In genomic region chr11:109653201-109653600, GRCm38 (mm10) we compare ENCODE assay signal across 8 mouse cellular contexts. TPM values are rescaled to one million over a fixed set of nuclear protein-coding genes. Genes with fewer than 3 reads are reported as not detected.
A peak's percentile ranks its signal among the peaks of the same experiment; 100 is the strongest.
DNase-seq lines count a peak whose midpoint lies in the region; ATAC-seq and TF ChIP-seq lines count a peak whose summit lies in the region.

No protein-coding gene starts in this region.

- peaks cover 25% of the 10 kb centered on the region for H3K4me1 ChIP-seq in heart, adult 2 months (ENCODE audit: control insufficient read depth, insufficient read depth, low read length)
- peaks cover 74% of the 10 kb centered on the region for H3K4me1 ChIP-seq in megakaryocyte, embryonic 14.5 days
- H3K4me1 ChIP-seq in liver, embryonic 13.5 days (replicated peaks): peaks cover 77% of the 10 kb centered on the region

- TF ChIP-seq EP300 in heart, adult 2 months (IDR thresholded peaks at IDR 0.05; ENCODE audit: insufficient read depth, low read depth, low read length): 0 out of 2 replicates have a peak, but pooled peaks have one; percentile 16

- intact Hi-C loops in heart, adult 2 months (cut with DNase I): loop anchor here (2.0 to 5.0 kb wide), 2 partner anchors 14 to 41 kb away; partner anchors contain the start of gene Wipi1

- peaks cover 40% of the 10 kb centered on the region for H3K36me3 ChIP-seq in heart, adult 2 months (ENCODE audit: control insufficient read depth, insufficient read depth, low read length)
- H3K36me3 ChIP-seq in megakaryocyte, embryonic 14.5 days (replicated peaks; ENCODE audit: low read length): peaks cover 53% of the 10 kb centered on the region
- H3K36me3 ChIP-seq in liver, embryonic 13.5 days: peaks cover 43% of the 10 kb centered on the region

- H3K27ac ChIP-seq in heart, adult 2 months: peak overlapping the region; percentile 99
- no peak overlapping the region for H3K27ac ChIP-seq in liver, embryonic 13.5 days

- DNase-seq in heart, adult 2 months: no peak
- DNase-seq in heart, adult 9 months (ENCODE audit: low spot score in 2 of 2): no peak
- DNase-seq in liver, embryonic 13.5 days: no peak
- no peak for DNase-seq in c-Kit-positive CD71-positive TER-119-positive erythroid progenitor cells, embryonic 14.5 days (ENCODE audit: low spot score)
- DNase-seq in cerebellum, adult 18-20 months: no peak
- no peak for DNase-seq in layer of hippocampus, postnatal 10 days (ENCODE audit: low spot score in 2 of 2)

- no peak for ATAC-seq in megakaryocyte, adult 5-6 weeks (ENCODE audit: poor library complexity, severe bottlenecking)
- ATAC-seq in liver, embryonic 13.5 days (ENCODE audit: low read depth): no peak

- TF ChIP-seq CTCF in heart, adult 2 months (IDR thresholded peaks at IDR 0.05): no peak

- H3K4me3 ChIP-seq in heart, adult 2 months: peak overlapping the region; percentile 90
- peak overlapping the region; percentile 98 for H3K4me3 ChIP-seq in megakaryocyte, embryonic 14.5 days (replicated peaks)
- no peak overlapping the region for H3K4me3 ChIP-seq in liver, embryonic 13.5 days (replicated peaks)

- peak overlapping the region; percentile 94 for H3K4me2 ChIP-seq in liver, embryonic 13.5 days

- H3K79me2 ChIP-seq in heart, adult 2 months (replicated peaks; ENCODE audit: control insufficient read depth, insufficient read depth, low read length): peaks cover 8% of the 10 kb centered on the region

- H3K9me3 ChIP-seq in megakaryocyte, embryonic 14.5 days: no peaks in the 10 kb centered on the region
- no peaks in the 10 kb centered on the region for H3K9me3 ChIP-seq in liver, embryonic 13.5 days (replicated peaks)

- no peaks in the 10 kb centered on the region for H3K27me3 ChIP-seq in heart, adult 2 months (ENCODE audit: control insufficient read depth, insufficient read depth, low read length)
- no peaks in the 10 kb centered on the region for H3K27me3 ChIP-seq in megakaryocyte, embryonic 14.5 days (replicated peaks)
- peaks cover 11% of the 10 kb centered on the region for H3K27me3 ChIP-seq in liver, embryonic 13.5 days

- H3K9ac ChIP-seq in heart, adult 2 months (ENCODE audit: low read depth, low read length): peak overlapping the region; percentile 37; the same call in 1 of the 2 replicates
- H3K9ac ChIP-seq in liver, embryonic 13.5 days: peak overlapping the region; percentile 94; the same call in 1 of the 2 replicates

- WGBS in heart, adult 2 months: 19% methylated on average over 8 of the region's 8 CpGs
- 71% methylated on average over 8 of the region's 8 CpGs for WGBS in liver, embryonic 13.5 days (ENCODE audit: insufficient replicate concordance)

- TF ChIP-seq POLR2A in heart, adult 2 months (IDR thresholded peaks at IDR 0.05; ENCODE audit: insufficient read depth, low read depth, low read length): no peak

RNA-seq across cellular contexts. Expression of gene Prkar1a, which starts 4.0 kb away (rescaled TPM):
- total RNA-seq in heart, adult 2 months (2021): 100 to 1,000 TPM; 363 to 378 TPM
- 169 and 248 TPM in 2 replicates for polyA plus RNA-seq in heart, adult 2 months (2012; rRNA removed)
- 69.4 and 141 TPM in 2 replicates for polyA plus RNA-seq in megakaryocyte, embryonic 14.5 days (2012; ENCODE audit: insufficient read depth, low replicate concordance)
- 96.1 and 98.1 TPM in 2 replicates for total RNA-seq in megakaryocyte, adult 5-6 weeks (2015)
- 62.7 and 77.9 TPM in 2 replicates for total RNA-seq in megakaryocyte, adult 5-6 weeks (2017)
- 126 and 148 TPM in 2 replicates for polyA plus RNA-seq in liver, embryonic 13.5 days (2015; fragmentation: Nextera tagmentation; extraction: Ambion mirVana)
- total RNA-seq in layer of hippocampus, postnatal 10 days (2021): 100 to 1,000 TPM; 414 to 447 TPM

RNA-seq across cellular contexts. Expression of gene Wipi1, which starts 41.4 kb away (rescaled TPM):
- total RNA-seq in heart, adult 2 months (2021): 100 to 1,000 TPM in 1 of 2 experiments, 10 to 100 TPM in 1; 92.3 to 110 TPM
- polyA plus RNA-seq in heart, adult 2 months (2012; rRNA removed): 74.6 and 85.7 TPM in 2 replicates
- polyA plus RNA-seq in megakaryocyte, embryonic 14.5 days (2012; ENCODE audit: insufficient read depth, low replicate concordance): 21.3 and 44.1 TPM in 2 replicates
- total RNA-seq in megakaryocyte, adult 5-6 weeks (2015): 13.8 and 14.2 TPM in 2 replicates
- total RNA-seq in megakaryocyte, adult 5-6 weeks (2017): 7.6 and 10.0 TPM in 2 replicates
- polyA plus RNA-seq in liver, embryonic 13.5 days (2015; fragmentation: Nextera tagmentation; extraction: Ambion mirVana): 28.3 and 29.1 TPM in 2 replicates
- 10 to 100 TPM; 22.0 to 24.3 TPM for total RNA-seq in layer of hippocampus, postnatal 10 days (2021)
